Mouse (Mus musculus) spleen, postnatal 14 days (tissue): ENCODE data around the gene Rapgef5.

ENCODE experiments used
- DNase-seq, 2 experiments: peaks; one replicate each; pipeline ENCODE4 v3.0.0; 2021 to 2022; ENCODE audit warnings: low spot score in 2 of 2

The Rapgef5 gene

GRCm38 (mm10) chr12:117712474-117712873 is 196.2 kb downstream of the Rapgef5 start:
- DNase-seq: no peak

GRCm38 (mm10) chr12:117713616-117714015 is 197.3 kb downstream of the Rapgef5 start:
- DNase-seq: no peak

- no peak for DNase-seq
Measured at GRCm38 (mm10) chr12:117720794-117721747, 204.8 kb downstream of the Rapgef5 start.

GRCm38 (mm10) chr12:117721748-117722150 is 205.5 kb downstream of the Rapgef5 start:
- DNase-seq: no peak

GRCm38 (mm10) chr12:117725011-117725410 is 208.7 kb downstream of the Rapgef5 start:
- no peak for DNase-seq

GRCm38 (mm10) chr12:117727481-117728177 is 211.3 kb downstream of the Rapgef5 start:
- no peak for DNase-seq

GRCm38 (mm10) chr12:117728178-117728611 is 211.9 kb downstream of the Rapgef5 start:
- DNase-seq: no peak

GRCm38 (mm10) chr12:117733611-117734010 is 217.3 kb downstream of the Rapgef5 start:
- DNase-seq: no peak

- no peak for DNase-seq
Measured at GRCm38 (mm10) chr12:117736130-117736529, 219.9 kb downstream of the Rapgef5 start.

GRCm38 (mm10) chr12:117736928-117737327 is 220.6 kb downstream of the Rapgef5 start:
- no peak for DNase-seq

GRCm38 (mm10) chr12:117737332-117738031 is 221.2 kb downstream of the Rapgef5 start:
- no peak for DNase-seq

GRCm38 (mm10) chr12:117742487-117742886 is 226.2 kb downstream of the Rapgef5 start:
- no peak for DNase-seq

GRCm38 (mm10) chr12:117744580-117745483 is 228.6 kb downstream of the Rapgef5 start:
- DNase-seq: no peak

GRCm38 (mm10) chr12:117746611-117747010 is 230.3 kb downstream of the Rapgef5 start:
- DNase-seq: no peak

- DNase-seq: no peak
Measured at GRCm38 (mm10) chr12:117751045-117751444, 234.8 kb downstream of the Rapgef5 start.

- no peak for DNase-seq
Measured at GRCm38 (mm10) chr12:117751520-117752383, 235.5 kb downstream of the Rapgef5 start.

- no peak for DNase-seq
Measured at GRCm38 (mm10) chr12:117756010-117756409, 239.7 kb downstream of the Rapgef5 start.

GRCm38 (mm10) chr12:117760373-117760772 is 244.1 kb downstream of the Rapgef5 start:
- no peak for DNase-seq

- DNase-seq: no peak
Measured at GRCm38 (mm10) chr12:117760846-117761245, 244.6 kb downstream of the Rapgef5 start.

- no peak for DNase-seq
Measured at GRCm38 (mm10) chr12:117761698-117762097, 245.4 kb downstream of the Rapgef5 start.
